Mouse (Mus musculus) stomach, postnatal 0 days (tissue): Measurements from ENCODE around the gene Pigx. TPM values are rescaled to one million over a fixed set of nuclear protein-coding genes. Genes with fewer than 3 reads are reported as not detected.

ENCODE experiments used
- ATAC-seq: fragments of 200-750 bp; cut with Nextera tagmentation; 2 replicates; pipeline ENCODE4 v1.8.0; 2017; ENCODE audit not compliant: low FRiP score, low TSS enrichment
- DNase-seq: peaks from one replicate; pipeline ENCODE4 v3.0.0-alpha.2; 2016; ENCODE audit warnings: low spot score
- H3K27ac ChIP-seq: fragments of 300-500 bp; sonication (generic); replicated peaks from 2 replicates; pipeline ENCODE4 v1.5.1; 2014; ENCODE audit warnings: mild to moderate bottlenecking, control low read depth
- H3K27me3 ChIP-seq: fragments of 300-500 bp; sonication (generic); 2 replicates; pipeline ENCODE4 v1.6.1; 2014; ENCODE audit warnings: low read length; ENCODE audit not compliant: control insufficient read depth, insufficient read depth
- H3K36me3 ChIP-seq: fragments of 300-500 bp; sonication (generic); 2 replicates; pipeline ENCODE4 v1.6.1; 2014; ENCODE audit warnings: low read length, mixed read lengths; ENCODE audit not compliant: control insufficient read depth, insufficient read depth
- H3K4me1 ChIP-seq: fragments of 300-500 bp; sonication (generic); replicated peaks from 2 replicates; pipeline ENCODE4 v1.6.1; 2014; ENCODE audit warnings: antibody characterized with exemption; ENCODE audit not compliant: control insufficient read depth, insufficient read depth
- H3K4me2 ChIP-seq: fragments of 300-500 bp; sonication (generic); replicated peaks from 2 replicates; pipeline ENCODE4 v1.6.1; 2014; ENCODE audit warnings: low read depth, mild to moderate bottlenecking, control low read depth, moderate library complexity
- H3K4me3 ChIP-seq: fragments of 300-500 bp; sonication (generic); 2 replicates; pipeline ENCODE4 v1.5.1; 2014; ENCODE audit warnings: low read depth, low read length, control low read depth
- H3K9ac ChIP-seq: fragments of 300-500 bp; sonication (generic); 2 replicates; pipeline ENCODE4 v1.6.1; 2014; ENCODE audit warnings: mild to moderate bottlenecking, low read length, control low read depth, mixed read lengths
- H3K9me3 ChIP-seq: fragments of 300-500 bp; sonication (generic); 2 replicates; pipeline ENCODE4 v1.6.1; 2016; ENCODE audit warnings: low read length; ENCODE audit not compliant: control insufficient read depth
- CTCF ChIP-seq: IDR thresholded peaks from 2 replicates; pipeline ENCODE4 v1.5.1; 2016; ENCODE audit warnings: antibody characterized with exemption, low read depth, mild to moderate bottlenecking, moderate library complexity
- EP300 ChIP-seq: optimal IDR thresholded peaks from 2 replicates; pipeline ENCODE3; 2016; ENCODE audit warnings: antibody characterized with exemption
- WGBS: fragments of 180-500 bp; shearing (Covaris S2); extraction: QIAGEN DNeasy Blood & Tissue Kit; methylation state at CpG from one replicate; pipeline ENCODE4 v1.1.7; 2014; 5-methylcytosine and 5-hydroxymethylcytosine counted together
- polyA plus RNA-seq: library from polyadenylated mRNA; unstranded; fragments of >200 nt; fragmentation: Nextera tagmentation; extraction: Ambion mirVana; gene quantifications from 2 replicates; pipeline ENCODE4 v1.2.1, GENCODE M21; 2015

The Pigx gene
- polyA plus RNA-seq, 1 experiment from 2014 or later = 71.8 TPM

- H3K36me3 ChIP-seq = peaks cover 7% of the 10 kb centered on the region; the same call in 1 of the 2 replicates
- no peak overlapping the region; the same call in 1 of the 2 replicates for H3K4me2 ChIP-seq
- TF ChIP-seq CTCF (no peak), EP300 (no peak)
- H3K4me3 ChIP-seq = no peak overlapping the region
- peak overlapping the region; percentile 63 for H3K27ac ChIP-seq
- H3K4me1 ChIP-seq = no peaks in the 10 kb centered on the region
- ATAC-seq (peak; percentile 49; the same call in 1 of the 2 replicates), DNase-seq (no peak)
- H3K9ac ChIP-seq = no peak overlapping the region
- no peaks in the 10 kb centered on the region for H3K9me3 ChIP-seq
- no peaks in the 10 kb centered on the region for H3K27me3 ChIP-seq
- WGBS = 53% methylated on average over 17 of the region's 17 CpGs
Measured at GRCm38 (mm10) chr16:32087629-32088443, 11.7 kb downstream of the Pigx start.

GRCm38 (mm10) chr16:32078991-32079511 is 20.5 kb downstream of the Pigx start, which contains the start of gene Pak2:
Pak2 (minus strand) TSS chr16:32079342.
- DNase-seq = peak; percentile 94

GRCm38 (mm10) chr16:32078408-32078990 is 21.0 kb downstream of the Pigx start:
- ATAC-seq (no peak), DNase-seq (no peak)
- Histone ChIP-seq H3K4me1 (no peaks in the 10 kb centered on the region), H3K36me3 (no peaks in the 10 kb centered on the region), H3K4me3 (peak overlapping the region; percentile 94), H3K27me3 (no peaks in the 10 kb centered on the region), H3K4me2 (peak overlapping the region; percentile 58), H3K27ac (peak overlapping the region; percentile 99), H3K9me3 (no peaks in the 10 kb centered on the region), H3K9ac (peak overlapping the region; percentile 99)
- TF ChIP-seq EP300 (no peak), CTCF (no peak)
- WGBS = under 1% methylated on average over 29 of the region's 30 CpGs

More at GRCm38 (mm10) chr16:32078991-32079511, 20.5 kb downstream of the Pigx start, which contains the start of gene Pak2:
- H3K9ac ChIP-seq = peak within 1 kb of the TSS; percentile 99
- H3K9me3 ChIP-seq = no peaks in the 10 kb centered on the region
- ATAC-seq = peak; percentile 97
- WGBS = under 1% methylated on average over 19 of the region's 60 CpGs
- H3K4me3 ChIP-seq = peak within 1 kb of the TSS; percentile 94
- no peaks in the 10 kb centered on the region for H3K4me1 ChIP-seq
- H3K27ac ChIP-seq = peak within 1 kb of the TSS; percentile 99
- H3K4me2 ChIP-seq = peak within 1 kb of the TSS; percentile 58
- H3K27me3 ChIP-seq = no peaks in the 10 kb centered on the region
- TF ChIP-seq EP300 (no peak), CTCF (no peak)
- H3K36me3 ChIP-seq = no peaks in the 10 kb centered on the region

GRCm38 (mm10) chr16:32077648-32078407 is 21.7 kb downstream of the Pigx start:
- DNase-seq = no peak
- TF ChIP-seq CTCF (no peak), EP300 (no peak)
- no peak for ATAC-seq

GRCm38 (mm10) chr16:32076406-32076805 is 23.1 kb downstream of the Pigx start:
- TF ChIP-seq CTCF (no peak), EP300 (no peak)
- Histone ChIP-seq H3K4me3 (no peak overlapping the region), H3K27ac (no peak overlapping the region), H3K9ac (no peak overlapping the region), H3K9me3 (no peaks in the 10 kb centered on the region), H3K4me2 (peak overlapping the region; percentile 9; the same call in 1 of the 2 replicates), H3K36me3 (no peaks in the 10 kb centered on the region), H3K4me1 (no peaks in the 10 kb centered on the region), H3K27me3 (no peaks in the 10 kb centered on the region)
- 20% methylated on average over 3 of the region's 3 CpGs for WGBS
- DNase-seq = no peak
- ATAC-seq = no peak

More at GRCm38 (mm10) chr16:32077648-32078407, 21.7 kb downstream of the Pigx start:
- Histone ChIP-seq H3K4me3 (peak overlapping the region; percentile 94), H3K27me3 (no peaks in the 10 kb centered on the region), H3K9ac (peak overlapping the region; percentile 99), H3K27ac (peak overlapping the region; percentile 99), H3K36me3 (no peaks in the 10 kb centered on the region), H3K9me3 (no peaks in the 10 kb centered on the region), H3K4me2 (peak overlapping the region; percentile 58), H3K4me1 (no peaks in the 10 kb centered on the region)
- WGBS = 3% methylated on average over 13 of the region's 13 CpGs
